Mouse (Mus musculus) hindbrain, embryonic 14.5 days (tissue): ENCODE data around the gene Btbd1. TPM values are rescaled to one million over a fixed set of nuclear protein-coding genes. Genes with fewer than 3 reads are reported as not detected.

Experiments used
- ATAC-seq: fragments of 200-750 bp; cut with Nextera tagmentation; 2 replicates; pipeline ENCODE4 v1.8.0; 2017; ENCODE audit warnings: moderate number of reproducible peaks, mild to moderate bottlenecking, moderate TSS enrichment, moderate library complexity; ENCODE audit not compliant: low FRiP score
- DNase-seq: peaks from one replicate; pipeline ENCODE4 v3.0.0-alpha.2; 2015; ENCODE audit warnings: low spot score
- H3K27ac ChIP-seq: fragments of 300-500 bp; sonication (generic); 2 replicates; pipeline ENCODE4 v1.5.1; 2014; ENCODE audit warnings: mild to moderate bottlenecking, moderate library complexity
- H3K27me3 ChIP-seq: fragments of 300-500 bp; sonication (generic); 2 replicates; pipeline ENCODE4 v1.6.1; 2014; ENCODE audit warnings: mild to moderate bottlenecking, low read length, mixed read lengths; ENCODE audit not compliant: control insufficient read depth, insufficient read depth
- H3K36me3 ChIP-seq: fragments of 300-500 bp; sonication (generic); replicated peaks from 2 replicates; pipeline ENCODE4 v1.6.1; 2014; ENCODE audit not compliant: control insufficient read depth, insufficient read depth
- H3K4me1 ChIP-seq: fragments of 300-500 bp; sonication (generic); replicated peaks from 2 replicates; pipeline ENCODE4 v1.6.1; 2014; ENCODE audit warnings: antibody characterized with exemption, low read length, mixed read lengths; ENCODE audit not compliant: control insufficient read depth, insufficient read depth
- H3K4me2 ChIP-seq: fragments of 300-500 bp; sonication (generic); replicated peaks from 2 replicates; pipeline ENCODE4 v1.6.1; 2014; ENCODE audit warnings: mild to moderate bottlenecking, moderate library complexity
- H3K4me3 ChIP-seq: fragments of 300-500 bp; sonication (generic); replicated peaks from 2 replicates; pipeline ENCODE4 v1.5.1; 2014; ENCODE audit warnings: mild to moderate bottlenecking, low read length
- H3K9ac ChIP-seq: fragments of 300-500 bp; sonication (generic); 2 replicates; pipeline ENCODE4 v1.6.1; 2014
- H3K9me3 ChIP-seq: fragments of 300-500 bp; sonication (generic); 2 replicates; pipeline ENCODE4 v1.6.1; 2016; ENCODE audit warnings: low read length; ENCODE audit not compliant: control insufficient read depth
- WGBS: fragments of 180-500 bp; shearing (Covaris S2); extraction: QIAGEN DNeasy Blood & Tissue Kit; methylation state at CpG from one replicate; pipeline ENCODE4 v1.1.7; 2014; 5-methylcytosine and 5-hydroxymethylcytosine counted together
- polyA plus RNA-seq: library from polyadenylated mRNA; unstranded; fragments of >200 nt; fragmentation: Nextera tagmentation; extraction: Ambion mirVana; gene quantifications from 2 replicates; pipeline ENCODE4 v1.2.1, GENCODE M21; 2014

Gene Btbd1
- polyA plus RNA-seq, 1 experiment from 2014 or later, result 132 TPM

DNA sequence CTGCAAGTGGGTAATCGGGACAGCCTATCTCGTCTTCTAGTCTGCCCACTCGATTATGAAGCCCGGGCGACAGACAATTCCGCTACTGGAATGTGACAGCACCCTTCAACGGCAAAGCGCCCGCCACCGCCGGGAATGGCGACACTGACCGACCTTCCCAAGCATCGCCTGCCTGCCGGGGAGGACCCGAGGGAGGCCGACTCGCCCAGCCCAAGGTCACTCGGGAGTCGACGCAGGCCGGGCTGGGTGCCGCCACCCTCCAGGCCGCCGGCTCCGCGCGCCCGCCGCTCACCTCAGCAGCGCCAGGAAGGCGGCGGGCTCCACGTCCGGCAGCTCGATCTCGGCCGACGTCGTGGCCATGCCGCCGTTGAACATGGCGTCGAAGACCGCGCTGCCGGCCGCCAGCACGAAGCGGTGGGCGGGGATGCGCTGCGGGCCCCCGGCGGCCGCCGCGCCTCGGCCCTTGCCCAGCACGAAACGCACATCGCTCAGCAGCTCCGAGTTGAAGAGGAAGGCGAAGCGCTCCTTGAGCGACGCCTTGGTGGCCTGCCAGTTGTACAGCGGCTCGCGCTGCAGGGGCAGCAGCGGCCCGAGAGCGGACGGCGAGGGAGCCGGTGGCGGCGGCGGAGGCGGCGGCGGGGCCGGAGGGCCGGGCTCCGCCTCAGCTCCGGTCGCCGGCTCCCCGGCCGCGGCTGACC is 401 bp downstream of the Btbd1 start:
- peak overlapping the region; percentile 85 for H3K4me2 ChIP-seq
- H3K9ac ChIP-seq, result peak overlapping the region; percentile 87
- H3K9me3 ChIP-seq, result no peaks in the 10 kb centered on the region
- peak; percentile 79 for ATAC-seq
- H3K36me3 ChIP-seq, result no peaks in the 10 kb centered on the region
- peak overlapping the region; percentile 97 for H3K27ac ChIP-seq
- peak; percentile 45 for DNase-seq
- peaks cover 40% of the 10 kb centered on the region for H3K4me1 ChIP-seq
- H3K27me3 ChIP-seq, result no peaks in the 10 kb centered on the region
- peak overlapping the region; percentile 85 for H3K4me3 ChIP-seq
- WGBS, result under 1% methylated on average over 72 of the region's 91 CpGs

DNA sequence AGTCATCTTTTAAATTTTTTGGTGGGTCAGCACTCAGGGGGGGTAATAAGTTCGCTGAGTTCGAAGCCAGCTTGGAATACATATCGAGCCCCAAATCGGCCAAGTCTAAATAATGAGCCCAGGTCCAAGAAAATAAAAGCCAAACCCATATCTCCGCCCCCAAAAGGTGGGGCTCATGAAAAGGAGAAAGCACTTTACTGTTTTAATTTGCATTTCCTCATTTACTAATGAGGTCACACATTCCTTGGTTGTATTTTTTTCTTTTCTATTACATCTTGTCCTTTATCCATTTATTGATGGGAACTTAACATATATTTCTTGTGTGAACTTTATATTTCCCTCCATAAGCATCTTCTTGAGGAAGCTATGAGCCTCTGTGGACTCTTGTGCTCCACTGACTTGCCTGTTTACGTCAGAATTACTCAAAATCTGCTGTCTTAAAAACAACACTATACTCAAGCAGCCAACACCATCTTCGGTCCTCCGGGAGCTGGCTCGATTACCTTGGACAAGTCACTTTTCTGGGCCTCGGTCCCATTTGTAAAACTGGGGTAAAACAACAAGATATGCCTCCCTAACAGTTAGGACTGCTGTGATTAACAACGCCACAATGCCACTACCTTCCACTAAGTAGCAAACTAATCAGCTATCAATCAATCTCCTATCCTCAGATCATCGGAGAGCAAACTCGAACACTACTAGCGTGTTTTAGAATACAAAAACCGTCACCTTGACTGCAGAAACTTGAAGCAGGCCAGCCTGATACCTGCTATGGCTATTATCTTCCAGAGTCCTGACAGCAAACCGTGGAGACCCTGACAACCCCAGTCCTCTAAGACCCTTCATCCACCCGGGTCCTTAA is 1.2 kb downstream of the Btbd1 start:
- Histone ChIP-seq H3K9ac (peak overlapping the region; percentile 87), H3K27me3 (no peaks in the 10 kb centered on the region), H3K36me3 (no peaks in the 10 kb centered on the region), H3K4me1 (peaks cover 40% of the 10 kb centered on the region), H3K9me3 (no peaks in the 10 kb centered on the region), H3K4me2 (peak overlapping the region; percentile 85), H3K27ac (peak overlapping the region; percentile 97), H3K4me3 (peak overlapping the region; percentile 85)
- 25% methylated on average over 17 of the region's 17 CpGs for WGBS
- no peak for ATAC-seq
- no peak for DNase-seq

DNA sequence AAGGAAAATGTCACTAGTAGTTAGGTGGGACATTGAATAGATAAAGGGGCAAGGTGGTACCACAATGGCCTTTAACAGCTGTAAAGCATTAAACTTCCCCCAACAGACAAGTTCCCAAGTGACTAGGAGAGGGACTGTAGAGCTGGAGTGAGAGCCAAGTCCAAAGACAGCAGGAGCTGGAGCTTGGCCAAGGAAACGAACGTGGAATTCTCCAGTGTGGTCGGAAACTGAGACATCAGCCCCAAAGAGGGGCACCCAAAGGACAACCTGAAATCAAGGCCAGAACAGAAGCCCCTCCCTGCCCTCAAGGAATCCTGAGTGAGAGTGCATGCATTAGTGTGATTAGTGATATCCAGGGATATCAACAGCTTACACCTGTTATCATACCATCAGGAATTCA is 3.9 kb downstream of the Btbd1 start:
- no peaks in the 10 kb centered on the region for H3K9me3 ChIP-seq
- H3K27me3 ChIP-seq, result no peaks in the 10 kb centered on the region
- no peaks in the 10 kb centered on the region for H3K36me3 ChIP-seq
- WGBS, result 36% methylated on average over 3 of the region's 3 CpGs
- H3K9ac ChIP-seq, result no peak overlapping the region
- H3K4me2 ChIP-seq, result peak overlapping the region; percentile 23; the same call in 1 of the 2 replicates
- no peak overlapping the region for H3K4me3 ChIP-seq
- ATAC-seq, result no peak
- H3K27ac ChIP-seq, result no peak overlapping the region
- no peak for DNase-seq
- peaks cover 40% of the 10 kb centered on the region for H3K4me1 ChIP-seq

DNA sequence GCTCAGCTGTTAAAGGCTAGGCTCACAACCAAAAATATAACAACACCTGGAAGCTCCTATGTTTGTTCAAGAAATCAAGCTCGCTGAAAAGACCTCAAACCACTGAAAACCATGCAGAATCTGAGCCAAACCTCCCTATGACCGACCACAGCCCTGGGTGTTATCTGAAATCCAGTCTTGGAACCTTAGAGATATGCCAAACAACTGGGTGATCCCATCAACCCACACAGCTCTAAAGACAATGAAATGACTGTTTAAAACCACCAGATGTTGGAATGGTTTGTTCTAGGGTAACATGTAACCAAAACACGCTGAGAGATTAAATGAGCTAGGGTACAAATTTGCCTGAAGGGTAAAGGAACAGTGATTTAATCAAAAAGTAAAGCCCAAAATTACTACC is 4.3 kb downstream of the Btbd1 start:
- Histone ChIP-seq H3K9ac (no peak overlapping the region), H3K4me2 (no peak overlapping the region), H3K27ac (no peak overlapping the region), H3K27me3 (no peaks in the 10 kb centered on the region), H3K4me1 (peaks cover 38% of the 10 kb centered on the region), H3K4me3 (no peak overlapping the region), H3K9me3 (no peaks in the 10 kb centered on the region), H3K36me3 (no peaks in the 10 kb centered on the region)
- 84% methylated on average over 3 of the region's 3 CpGs for WGBS
- DNase-seq, result no peak
- ATAC-seq, result no peak

DNA sequence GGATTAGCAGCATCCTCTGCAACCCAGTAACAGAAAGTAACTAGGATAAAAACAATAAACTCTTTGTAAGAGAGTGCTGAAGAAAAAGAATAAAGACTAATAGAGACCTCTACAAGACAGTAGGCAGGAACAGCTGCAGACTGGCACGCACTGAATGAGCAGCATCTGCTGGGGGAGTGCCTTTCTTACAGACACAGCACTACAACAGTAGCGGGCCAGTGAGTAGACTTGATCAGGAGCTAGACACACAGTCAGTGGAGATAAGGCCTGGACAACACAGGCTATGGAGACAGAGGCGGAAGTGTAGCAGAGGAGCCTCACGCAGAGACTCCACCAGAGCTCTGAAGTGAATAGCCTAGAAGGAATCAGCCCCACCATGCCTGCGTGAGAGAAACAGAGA is 23.2 kb downstream of the Btbd1 start:
- DNase-seq (no peak), ATAC-seq (no peak; the same call in 1 of the 2 replicates)
- Histone ChIP-seq H3K9me3 (no peaks in the 10 kb centered on the region), H3K4me2 (no peak overlapping the region), H3K9ac (no peak overlapping the region), H3K36me3 (peaks cover 10% of the 10 kb centered on the region), H3K4me3 (no peak overlapping the region), H3K4me1 (no peaks in the 10 kb centered on the region), H3K27me3 (no peaks in the 10 kb centered on the region), H3K27ac (no peak overlapping the region)
- WGBS, result 59% methylated on average over 5 of the region's 5 CpGs

DNA sequence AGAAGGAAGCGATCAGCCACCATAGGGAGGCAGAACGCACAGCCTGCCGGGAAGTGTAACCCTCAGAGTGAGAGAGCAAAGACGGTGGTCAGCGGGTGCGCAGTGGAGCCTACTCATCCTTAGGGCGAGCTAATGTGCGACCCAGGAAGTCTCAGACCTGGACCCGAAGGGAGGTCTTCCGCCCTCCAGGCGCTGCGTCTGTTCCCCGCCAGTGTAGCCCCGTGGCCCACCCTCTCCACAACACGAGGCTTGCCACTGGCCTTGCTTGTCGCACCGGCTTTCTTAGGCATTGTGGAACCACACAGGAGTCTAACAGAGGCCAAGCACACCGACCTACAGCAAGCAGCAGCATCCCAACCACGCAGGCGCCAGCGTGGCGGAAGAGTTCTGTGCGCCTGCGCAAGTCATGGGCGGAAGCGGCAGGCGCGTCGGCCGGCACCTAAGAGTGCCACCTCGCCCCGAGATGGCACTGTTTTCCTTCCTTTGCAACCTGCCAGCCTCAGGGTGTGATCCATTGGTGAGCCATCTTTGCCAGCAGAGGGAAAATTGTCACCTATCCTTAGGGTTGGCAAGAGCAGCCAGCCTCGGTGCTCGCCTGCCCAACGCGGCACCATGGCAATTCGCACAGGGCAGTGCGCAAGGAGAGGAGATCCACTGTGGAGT is 40.0 kb downstream of the Btbd1 start, which contains the start of gene 3110040N11Rik:
Gene 3110040N11Rik (minus strand): TSS at position 384 of the 663 bp plus-strand sequence.
- ATAC-seq (peak; percentile 98), DNase-seq (peak; percentile 93)
- H3K36me3 ChIP-seq, result peaks cover 19% of the 10 kb centered on the region
- peak within 1 kb of the TSS; percentile 81 for H3K9ac ChIP-seq
- peak within 1 kb of the TSS; percentile 55 for H3K4me3 ChIP-seq
- peaks cover 15% of the 10 kb centered on the region for H3K4me1 ChIP-seq
- H3K9me3 ChIP-seq, result no peaks in the 10 kb centered on the region
- peak within 1 kb of the TSS; percentile 52 for H3K4me2 ChIP-seq
- H3K27ac ChIP-seq, result peak within 1 kb of the TSS; percentile 99
- no peaks in the 10 kb centered on the region for H3K27me3 ChIP-seq
- under 1% methylated on average over 38 of the region's 38 CpGs for WGBS

DNA sequence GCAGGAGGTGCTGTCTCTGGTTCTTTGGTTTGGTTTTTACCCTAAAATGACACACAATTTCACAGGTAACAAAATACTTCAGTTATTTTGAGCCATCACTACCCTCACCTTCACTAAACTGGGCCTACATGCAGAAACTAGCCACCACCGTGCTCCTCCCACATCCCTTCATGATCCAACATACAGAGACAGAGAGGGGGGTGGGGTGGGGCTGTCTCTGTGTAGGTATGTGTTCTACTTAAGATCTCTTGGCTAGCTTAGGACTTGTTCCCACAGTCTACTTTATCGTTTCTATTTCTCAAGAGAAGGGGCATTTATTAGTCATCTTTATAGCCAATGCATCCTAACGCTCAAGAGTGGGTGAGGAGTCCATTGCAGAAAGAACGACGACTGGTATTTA is 40.7 kb downstream of the Btbd1 start:
- ATAC-seq (peak; percentile 49), DNase-seq (no peak)
- H3K36me3 ChIP-seq, result peaks cover 18% of the 10 kb centered on the region
- H3K9me3 ChIP-seq, result no peaks in the 10 kb centered on the region
- no peaks in the 10 kb centered on the region for H3K27me3 ChIP-seq
- peaks cover 15% of the 10 kb centered on the region for H3K4me1 ChIP-seq
- 4% methylated on average over 5 of the region's 5 CpGs for WGBS
- peak overlapping the region; percentile 81 for H3K9ac ChIP-seq
- peak overlapping the region; percentile 55 for H3K4me3 ChIP-seq
- peak overlapping the region; percentile 99 for H3K27ac ChIP-seq
- peak overlapping the region; percentile 52 for H3K4me2 ChIP-seq

DNA sequence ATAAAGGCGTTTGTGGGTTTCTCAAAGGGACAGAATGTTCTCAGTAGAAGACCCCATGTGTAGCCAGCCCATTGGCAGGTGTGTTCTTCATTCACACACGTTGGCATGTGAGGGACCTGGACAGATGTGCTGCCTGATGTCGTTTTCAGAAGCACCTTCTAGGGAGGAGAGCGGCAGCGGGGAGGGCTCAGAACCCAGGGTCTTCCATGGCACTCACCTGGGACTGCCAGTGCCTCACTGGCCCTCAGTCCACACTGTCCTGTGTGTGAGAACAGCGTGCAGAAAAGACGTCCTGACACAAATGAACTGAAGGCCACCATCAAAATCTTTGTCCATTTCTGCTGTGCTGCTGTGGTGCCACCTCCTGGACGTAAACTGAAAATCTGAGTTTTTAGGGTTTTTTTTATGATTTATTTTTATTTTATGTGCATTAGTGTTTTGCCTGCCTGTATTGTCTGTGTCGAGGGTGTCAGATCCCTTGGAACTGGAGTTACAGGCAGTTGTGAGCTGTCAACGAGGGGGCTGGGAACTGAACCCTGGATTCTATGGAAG is 51.5 kb downstream of the Btbd1 start:
- Histone ChIP-seq H3K9ac (no peak overlapping the region), H3K27ac (no peak overlapping the region), H3K27me3 (no peaks in the 10 kb centered on the region), H3K4me2 (no peak overlapping the region), H3K4me1 (no peaks in the 10 kb centered on the region), H3K9me3 (0 out of 2 replicates have a peak, but pooled peaks cover 4% of the 10 kb centered on the region), H3K36me3 (peaks cover 32% of the 10 kb centered on the region), H3K4me3 (no peak overlapping the region)
- DNase-seq (peak; percentile 55), ATAC-seq (no peak)
- 73% methylated on average over 10 of the region's 10 CpGs for WGBS

DNA sequence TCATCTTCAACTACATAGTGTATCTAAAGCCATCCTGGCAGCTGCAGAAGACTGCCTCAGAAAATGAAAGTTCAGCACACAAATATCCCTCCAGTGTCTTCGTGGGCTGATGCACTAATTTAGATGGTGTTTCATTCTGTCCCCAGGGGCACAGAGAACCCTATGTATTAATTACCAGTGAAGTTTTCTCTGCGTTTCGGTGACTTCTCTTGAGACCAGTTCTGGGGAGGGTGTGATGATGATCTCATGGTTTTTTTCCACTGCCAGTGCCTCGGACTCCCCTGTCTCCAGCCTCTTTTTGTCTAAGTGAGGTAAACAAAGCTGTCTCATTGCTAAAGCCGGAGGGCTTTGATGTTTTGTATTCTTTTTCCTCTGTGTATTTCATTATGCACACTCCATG is 53.9 kb downstream of the Btbd1 start:
- ATAC-seq (no peak), DNase-seq (no peak)
- no peak overlapping the region for H3K9ac ChIP-seq
- H3K4me1 ChIP-seq, result no peaks in the 10 kb centered on the region
- H3K36me3 ChIP-seq, result peaks cover 15% of the 10 kb centered on the region
- H3K27me3 ChIP-seq, result no peaks in the 10 kb centered on the region
- 0 out of 2 replicates have a peak, but pooled peaks cover under 1% of the 10 kb centered on the region for H3K9me3 ChIP-seq
- WGBS, result 59% methylated on average over 5 of the region's 5 CpGs
- H3K27ac ChIP-seq, result no peak overlapping the region
- H3K4me2 ChIP-seq, result no peak overlapping the region
- H3K4me3 ChIP-seq, result no peak overlapping the region
